Mouse (Mus musculus) erythroblast, embryonic 14.5 days (primary cell): ENCODE results near the gene Diexf.

Experiments
- GATA1 ChIP-seq: IDR thresholded peaks from 2 replicates; pipeline ENCODE4 v1.6.1; 2012; ENCODE audit warnings: low read length, inconsistent platforms, mixed read lengths
- TAL1 ChIP-seq: IDR thresholded peaks from 3 replicates; pipeline ENCODE4 v1.6.1; 2012; ENCODE audit warnings: low read length, inconsistent platforms, mixed read lengths

DNA sequence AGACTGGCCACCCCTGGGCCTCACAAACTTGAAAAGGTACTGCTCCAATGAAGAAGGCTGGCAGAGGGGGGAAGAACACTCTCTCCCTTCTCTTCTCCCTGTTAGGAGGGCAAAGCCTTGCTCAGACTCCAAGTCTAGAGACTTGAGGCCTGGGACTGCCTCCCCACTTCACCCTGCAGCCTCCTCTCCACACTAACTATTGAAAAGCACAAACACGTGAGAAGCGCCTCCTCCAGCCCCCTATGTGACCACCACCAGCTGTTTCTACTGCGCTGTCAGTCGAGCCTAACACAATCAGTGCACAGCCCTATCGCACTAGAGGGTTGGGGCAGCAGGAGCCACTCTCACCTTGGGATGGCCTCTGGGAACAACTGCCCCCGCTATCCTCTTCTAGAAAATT, 6.8 kb downstream of the Diexf start:
- TF ChIP-seq GATA1 = no peak
- no peak for TF ChIP-seq TAL1
